Mouse (Mus musculus) testis, adult 2 months (tissue): Measurements from ENCODE around the gene AU022252. TPM values are rescaled to one million over a fixed set of nuclear protein-coding genes. Genes with fewer than 3 reads are reported as not detected.

Experiments used
- H3K27ac ChIP-seq: fragments of 200-500 bp; 2 replicates; pipeline ENCODE4 v1.5.1; 2012; ENCODE audit warnings: low read depth, low read length; ENCODE audit not compliant: control insufficient read depth, insufficient read depth
- H3K27me3 ChIP-seq: fragments of 200-500 bp; 2 replicates; pipeline ENCODE4 v1.6.1; 2012; ENCODE audit warnings: mild to moderate bottlenecking, low read length, moderate library complexity; ENCODE audit not compliant: control insufficient read depth, insufficient read depth
- H3K36me3 ChIP-seq: fragments of 200-500 bp; 2 replicates; pipeline ENCODE4 v1.6.1; 2012; ENCODE audit warnings: mild to moderate bottlenecking, low read length; ENCODE audit not compliant: control insufficient read depth, insufficient read depth
- H3K4me1 ChIP-seq: fragments of 200-500 bp; 2 replicates; pipeline ENCODE4 v1.6.1; 2012; ENCODE audit warnings: low read length; ENCODE audit not compliant: control insufficient read depth, insufficient read depth
- H3K4me3 ChIP-seq: fragments of 200-500 bp; 2 replicates; pipeline ENCODE4 v1.5.1; 2012; ENCODE audit warnings: low read depth, mild to moderate bottlenecking, low read length, moderate library complexity, mixed read lengths; ENCODE audit not compliant: control insufficient read depth
- CTCF ChIP-seq: fragments of 200-500 bp; IDR thresholded peaks from 2 replicates; pipeline ENCODE4 v1.5.1; 2012; ENCODE audit warnings: low read depth, mild to moderate bottlenecking, inconsistent platforms, low read length, moderate library complexity; ENCODE audit not compliant: control insufficient read depth, insufficient read depth, insufficient replicate concordance
- POLR2A ChIP-seq: fragments of 200-500 bp; IDR thresholded peaks from 2 replicates; pipeline ENCODE4 v1.6.1; 2012; ENCODE audit warnings: low read depth, mild to moderate bottlenecking, inconsistent platforms, low read length, moderate library complexity; ENCODE audit not compliant: control insufficient read depth
- polyA plus RNA-seq: library from polyadenylated mRNA; depleted of rRNA; stranded (reverse); fragments of >200 nt; gene quantifications from 2 replicates; pipeline ENCODE4 v1.2.3, GENCODE M21; 2012; rRNA removed

The AU022252 gene
- polyA plus RNA-seq, 1 experiment, result 14.1 TPM

DNA sequence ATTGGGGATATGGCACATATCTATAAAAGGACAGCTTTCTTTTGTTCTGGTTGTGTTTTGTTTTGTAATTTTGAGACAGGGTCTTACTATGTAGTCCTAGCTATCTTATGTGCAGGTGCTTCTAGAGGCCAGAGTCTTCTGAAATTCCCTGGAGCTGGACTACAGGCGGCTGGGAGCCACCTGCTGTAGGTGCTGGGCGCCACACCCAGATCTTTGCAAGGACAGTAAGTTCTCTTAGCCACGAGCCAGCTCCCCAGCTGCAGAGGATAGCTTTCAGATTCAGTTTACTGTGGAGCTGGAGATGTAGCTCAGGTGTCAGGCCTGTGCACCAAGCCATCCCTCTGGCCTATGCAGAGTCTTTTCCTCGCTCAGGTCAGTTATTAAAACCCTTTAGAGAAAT is 65.4 kb downstream of the AU022252 start:
- Histone ChIP-seq H3K27me3 (no peaks in the 10 kb centered on the region), H3K4me3 (no peak overlapping the region), H3K36me3 (no peaks in the 10 kb centered on the region), H3K4me1 (no peaks in the 10 kb centered on the region; the same call in 1 of the 2 replicates), H3K27ac (no peak overlapping the region)
- TF ChIP-seq CTCF (no peak), POLR2A (no peak)

DNA sequence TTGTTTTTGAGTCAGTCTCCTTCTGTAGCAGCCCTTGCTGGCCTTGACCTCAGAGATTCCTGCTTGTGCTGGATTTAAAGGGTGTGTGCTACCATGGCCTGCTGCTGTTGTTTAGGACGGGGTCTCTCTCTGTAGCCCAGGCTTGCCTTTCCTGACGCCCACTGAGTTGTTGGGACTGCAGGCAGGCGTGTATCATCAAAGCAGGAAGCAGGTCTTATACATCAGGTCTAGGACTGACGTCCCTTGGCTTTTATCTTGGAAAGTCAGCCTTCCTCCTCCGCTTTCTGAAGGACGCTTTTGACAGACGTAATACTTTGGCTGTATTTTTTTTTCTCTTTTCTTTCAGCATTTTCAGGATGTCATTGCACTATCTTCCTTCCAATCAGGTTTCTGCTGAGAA is 66.6 kb downstream of the AU022252 start:
- Histone ChIP-seq H3K4me1 (no peaks in the 10 kb centered on the region; the same call in 1 of the 2 replicates), H3K27ac (no peak overlapping the region), H3K27me3 (no peaks in the 10 kb centered on the region), H3K4me3 (no peak overlapping the region), H3K36me3 (no peaks in the 10 kb centered on the region)
- TF ChIP-seq POLR2A (no peak), CTCF (no peak)

- Histone ChIP-seq H3K4me1 (no peaks in the 10 kb centered on the region), H3K4me3 (no peak overlapping the region), H3K27me3 (no peaks in the 10 kb centered on the region), H3K36me3 (no peaks in the 10 kb centered on the region), H3K27ac (no peak overlapping the region)
- TF ChIP-seq CTCF (no peak), POLR2A (no peak)
Observed at GRCm38 (mm10) chr4:119162990-119163389, 69.5 kb downstream of the AU022252 start.

GRCm38 (mm10) chr4:119161358-119161757 is 71.2 kb downstream of the AU022252 start:
- Histone ChIP-seq H3K36me3 (no peaks in the 10 kb centered on the region), H3K4me1 (no peaks in the 10 kb centered on the region), H3K27me3 (no peaks in the 10 kb centered on the region), H3K27ac (no peak overlapping the region), H3K4me3 (no peak overlapping the region)
- TF ChIP-seq POLR2A (no peak), CTCF (no peak)

GRCm38 (mm10) chr4:119157891-119158290 is 74.6 kb downstream of the AU022252 start:
- H3K4me3 ChIP-seq, result no peak overlapping the region
- no peak overlapping the region for H3K27ac ChIP-seq
- no peak for TF ChIP-seq POLR2A
- no peak for TF ChIP-seq CTCF
- H3K4me1 ChIP-seq, result no peaks in the 10 kb centered on the region
- no peaks in the 10 kb centered on the region for H3K36me3 ChIP-seq
- H3K27me3 ChIP-seq, result no peaks in the 10 kb centered on the region

GRCm38 (mm10) chr4:119157186-119157585 is 75.3 kb downstream of the AU022252 start:
- Histone ChIP-seq H3K4me3 (no peak overlapping the region), H3K36me3 (no peaks in the 10 kb centered on the region), H3K4me1 (no peaks in the 10 kb centered on the region), H3K27ac (no peak overlapping the region), H3K27me3 (no peaks in the 10 kb centered on the region)
- TF ChIP-seq CTCF (peak; percentile 20; the same call in 1 of the 2 replicates), POLR2A (no peak)

Other genes with a start within 250 kb of the AU022252 start
- 6.9 and 7.1 TPM in 2 replicates for gene Slc2a1, start 124.0 kb downstream of the AU022252 start, polyA plus RNA-seq
- 25.9 and 28.6 TPM in 2 replicates for gene Zfp691, start 58.5 kb downstream of the AU022252 start, polyA plus RNA-seq
- 0.17 and 0.18 TPM in 2 replicates for gene Ermap, start 42.7 kb downstream of the AU022252 start, polyA plus RNA-seq
- 186 and 207 TPM in 2 replicates for gene Svbp, start 37.4 kb downstream of the AU022252 start, polyA plus RNA-seq
- gene Tmem269, start 14.5 kb downstream of the AU022252 start, polyA plus RNA-seq, result 114 and 136 TPM in 2 replicates
- 10.4 and 11.9 TPM in 2 replicates for gene P3h1, start 203 bp upstream of the AU022252 start, polyA plus RNA-seq
- gene Cldn19, start 22.7 kb upstream of the AU022252 start, polyA plus RNA-seq, result not detected in 2 replicates
- gene Ybx1, start 61.9 kb upstream of the AU022252 start, polyA plus RNA-seq, result 821 and 914 TPM in 2 replicates
- 20.1 and 28.9 TPM in 2 replicates for gene Ppih, start 87.8 kb upstream of the AU022252 start, polyA plus RNA-seq
- 182 and 206 TPM in 2 replicates for gene Ccdc30, start 182.8 kb upstream of the AU022252 start, polyA plus RNA-seq
- 4.8 and 5.3 TPM in 2 replicates for gene Ppcs, start 189.7 kb upstream of the AU022252 start, polyA plus RNA-seq
- gene Zmynd12, start 190.1 kb upstream of the AU022252 start, polyA plus RNA-seq, result 89.5 and 104 TPM in 2 replicates